Mouse (Mus musculus): ENCODE measurements around the gene AY358078. TPM values are rescaled to one million over a fixed set of nuclear protein-coding genes. Genes with fewer than 3 reads are reported as not detected.

The AY358078 gene
- total RNA-seq (2023) = not detected

GRCm38 (mm10) chr14:51799746-51800145 is at the start of gene AY358078:
TSS of gene AY358078 (plus strand) at chr14:51800046.

GRCm38 (mm10) chr14:51773490-51773889 is 26.4 kb upstream of the AY358078 start, which contains the start of gene Ang4:
TSS of gene Ang4 (minus strand) at chr14:51773590.

GRCm38 (mm10) chr14:51853399-51853798 is 53.6 kb downstream of the AY358078 start, which contains the start of gene Ear6:
TSS of gene Ear6 (plus strand) at chr14:51853699.

Other genes starting within 250 kb of the AY358078 start
- not detected for gene Gm5622, start 247.3 kb upstream of the AY358078 start, total RNA-seq (2023)
- not detected for gene Gm17175, start 226.0 kb upstream of the AY358078 start, total RNA-seq (2023)
- gene Gm17174, start 207.9 kb upstream of the AY358078 start, total RNA-seq (2023) = not detected
- not detected for gene Gm17078, start 188.7 kb upstream of the AY358078 start, total RNA-seq (2023)
- gene Gm4181, start 164.4 kb upstream of the AY358078 start, total RNA-seq (2023) = not detected
- gene Gm17079, start 104.6 kb upstream of the AY358078 start, total RNA-seq (2023) = not detected
- gene Gm5800, start 82.9 kb upstream of the AY358078 start, total RNA-seq (2023) = not detected
- gene Ang4, start 26.5 kb upstream of the AY358078 start, total RNA-seq (2023) = not detected
- 10 to 100 TPM; 10.4 to 41.8 TPM for gene Ear6, start 53.7 kb downstream of the AY358078 start, total RNA-seq (2023)
- 10 to 100 TPM; 16.2 to 17.2 TPM for gene Mettl17, start 84.8 kb downstream of the AY358078 start, total RNA-seq (2023)
- under 1 TPM in 1 of 2 experiments, not detected in 1; 0.15 TPM for gene Slc39a2, start 92.8 kb downstream of the AY358078 start, total RNA-seq (2023)
- gene Ndrg2, start 114.1 kb downstream of the AY358078 start, total RNA-seq (2023) = 1 to 10 TPM; 1.3 to 3.4 TPM
- gene Tppp2, start 118.4 kb downstream of the AY358078 start, total RNA-seq (2023) = not detected
- gene Rnase13, start 122.7 kb downstream of the AY358078 start, total RNA-seq (2023) = not detected
- gene Arhgef40, start 184.7 kb downstream of the AY358078 start, total RNA-seq (2023) = 1 to 10 TPM; 5.1 to 8.1 TPM
- gene Tmem253, start 215.6 kb downstream of the AY358078 start, total RNA-seq (2023) = not detected
- gene Zfp219, start 220.7 kb downstream of the AY358078 start, total RNA-seq (2023) = 10 to 100 TPM; 10.4 to 14.2 TPM
- not detected for gene Olfr221, start 242.4 kb downstream of the AY358078 start, total RNA-seq (2023)

All from neutrophil, adult 59 days (primary cell).